9 mouse cellular contexts compared by ENCODE assay signal in genomic region chr4:150707725-150708571, GRCm38 (mm10). TPM values are rescaled to one million over a fixed set of nuclear protein-coding genes. Genes with fewer than 3 reads are reported as not detected.
A peak's percentile ranks its signal among the peaks of the same experiment; 100 is the strongest.
DNase-seq lines count a peak whose midpoint lies in the region; ATAC-seq lines count a peak whose summit lies in the region.
"Had no signal": no experiment of that assay in that cellular context is flagged by ENCODE, and none has a peak within 500 bp of the region (broad histone marks: within the 10 kb centered on the region; RNA-seq: fewer than 3 reads in every experiment).

No protein-coding gene starts in this region.

- 0 out of 2 replicates have a peak overlapping the region, but pooled peaks have one; percentile 37 for H3K27ac ChIP-seq in forebrain, embryonic 10.5 days
- no peak overlapping the region for H3K27ac ChIP-seq in forebrain, embryonic 15.5 days (replicated peaks)
- H3K27ac ChIP-seq: macrophage had no signal

- no peak for ATAC-seq in forebrain, embryonic 15.5 days (replicated peaks)

- 86% methylated on average over 20 of the region's 20 CpGs for WGBS in forebrain, embryonic 10.5 days
- WGBS in forebrain, embryonic 15.5 days = 59% methylated on average over 20 of the region's 20 CpGs

- no peak overlapping the region for H3K9ac ChIP-seq in forebrain, embryonic 15.5 days (replicated peaks)

- peaks cover 24% of the 10 kb centered on the region; the same call in 1 of the 2 replicates for H3K27me3 ChIP-seq in forebrain, embryonic 10.5 days (ENCODE audit: poor library complexity, severe bottlenecking)
- H3K27me3 ChIP-seq in forebrain, embryonic 15.5 days = no peaks in the 10 kb centered on the region

- H3K9me3 ChIP-seq in forebrain, embryonic 10.5 days = no peaks in the 10 kb centered on the region
- H3K9me3 ChIP-seq in forebrain, embryonic 15.5 days = no peaks in the 10 kb centered on the region

- DNase-seq in forebrain, embryonic 10.5 days (ENCODE audit: extremely low spot score, low spot score) = no peak
- peak; percentile 45 for DNase-seq in urinary bladder, adult 2 months (ENCODE audit: low spot score)
- no peak for DNase-seq in urinary bladder, postnatal 25 days (ENCODE audit: low spot score)
- DNase-seq in kidney, postnatal 4 days = peak; percentile 77 to 85
- peak; percentile 45 to 61 for DNase-seq in urinary bladder, postnatal 36 days (ENCODE audit: low spot score in 2 of 2)
- no peak for DNase-seq in embryo, embryonic 9.5 days (ENCODE audit: extremely low spot score)
- DNase-seq in spleen, adult 18-20 months = no peak

- H3K4me2 ChIP-seq in forebrain, embryonic 15.5 days (replicated peaks) = no peak overlapping the region

- no peaks in the 10 kb centered on the region for H3K36me3 ChIP-seq in forebrain, embryonic 10.5 days (replicated peaks)
- H3K36me3 ChIP-seq in forebrain, embryonic 15.5 days = no peaks in the 10 kb centered on the region

- no peak overlapping the region for H3K4me3 ChIP-seq in forebrain, embryonic 10.5 days
- H3K4me3 ChIP-seq in forebrain, embryonic 15.5 days = no peak overlapping the region

- H3K4me1 ChIP-seq in forebrain, embryonic 10.5 days = peaks cover 31% of the 10 kb centered on the region
- peaks cover 6% of the 10 kb centered on the region; the same call in 1 of the 2 replicates for H3K4me1 ChIP-seq in forebrain, embryonic 15.5 days

RNA-seq across cellular contexts. Expression of gene Slc45a1, which starts 56.0 kb away (rescaled TPM):
- polyA plus RNA-seq in forebrain, embryonic 10.5 days (2016; fragmentation: Nextera tagmentation; extraction: Ambion mirVana) = 1.1 and 1.6 TPM in 2 replicates
- polyA plus RNA-seq in forebrain, embryonic 15.5 days (2015; fragmentation: Nextera tagmentation; extraction: Ambion mirVana) = 16.7 and 19.0 TPM in 2 replicates
- 0.04 and 0.06 TPM in 2 replicates for polyA plus RNA-seq in urinary bladder, adult 2 months (2012; rRNA removed)
- polyA plus RNA-seq: macrophage had no signal

Comparison
In these comparisons a context has a peak if more than half of its experiments do, and no peak if none do; other contexts are left out.
1. DNase-seq: peak in urinary bladder, adult 2 months (single experiment), kidney, postnatal 4 days (2 of 2) and urinary bladder, postnatal 36 days (2 of 2); none in forebrain, embryonic 10.5 days (single experiment), urinary bladder, postnatal 25 days (single experiment), embryo, embryonic 9.5 days (single experiment) and spleen, adult 18-20 months (0 of 2).